Mouse (Mus musculus): Measurements from ENCODE around the gene Tescl.

Tescl gene

GRCm38 (mm10) chr7:24299823-24300481 lies 33.8 kb downstream of the Tescl start:
- DNase-seq (ENCODE audit: low spot score) = peak; percentile 21

- peak; percentile 71 for DNase-seq (ENCODE audit: low spot score)
Measured at GRCm38 (mm10) chr7:24298973-24299708, 34.6 kb downstream of the Tescl start.

GRCm38 (mm10) chr7:24298635-24298972 lies 35.1 kb downstream of the Tescl start:
- peak; percentile 7 for DNase-seq (ENCODE audit: low spot score)

- no peak for DNase-seq (ENCODE audit: low spot score)
Measured at GRCm38 (mm10) chr7:24297361-24298095, 36.2 kb downstream of the Tescl start.

GRCm38 (mm10) chr7:24296386-24296785 lies 37.4 kb downstream of the Tescl start:
- DNase-seq (ENCODE audit: low spot score) = no peak

GRCm38 (mm10) chr7:24295376-24295775 lies 38.4 kb downstream of the Tescl start:
- DNase-seq (ENCODE audit: low spot score) = no peak

- no peak for DNase-seq (ENCODE audit: low spot score)
Measured at GRCm38 (mm10) chr7:24294763-24295162, 39.0 kb downstream of the Tescl start.

- DNase-seq (ENCODE audit: low spot score) = no peak
Measured at GRCm38 (mm10) chr7:24293061-24293851, 40.5 kb downstream of the Tescl start.

GRCm38 (mm10) chr7:24291387-24292090 lies 42.2 kb downstream of the Tescl start:
- no peak for DNase-seq (ENCODE audit: low spot score)

GRCm38 (mm10) chr7:24290106-24290693 lies 43.5 kb downstream of the Tescl start:
- no peak for DNase-seq (ENCODE audit: low spot score)

- DNase-seq (ENCODE audit: low spot score) = no peak
Measured at GRCm38 (mm10) chr7:24288512-24288911, 45.2 kb downstream of the Tescl start.

- DNase-seq (ENCODE audit: low spot score) = no peak
Measured at GRCm38 (mm10) chr7:24287670-24288069, 46.1 kb downstream of the Tescl start.

- no peak for DNase-seq (ENCODE audit: low spot score)
Measured at GRCm38 (mm10) chr7:24286916-24287315, 46.8 kb downstream of the Tescl start.

GRCm38 (mm10) chr7:24286090-24286489 lies 47.6 kb downstream of the Tescl start:
- DNase-seq (ENCODE audit: low spot score) = no peak

Data from ovary, postnatal 36 days (tissue).